Mouse (Mus musculus) spleen, postnatal 10 days (tissue): ENCODE measurements around the gene Acer1.

ENCODE experiments used
- DNase-seq, 2 experiments: peaks; one replicate each; pipeline ENCODE4 v3.0.0; 2021 to 2022; ENCODE audit warnings: low spot score in 2 of 2

The Acer1 gene

DNA sequence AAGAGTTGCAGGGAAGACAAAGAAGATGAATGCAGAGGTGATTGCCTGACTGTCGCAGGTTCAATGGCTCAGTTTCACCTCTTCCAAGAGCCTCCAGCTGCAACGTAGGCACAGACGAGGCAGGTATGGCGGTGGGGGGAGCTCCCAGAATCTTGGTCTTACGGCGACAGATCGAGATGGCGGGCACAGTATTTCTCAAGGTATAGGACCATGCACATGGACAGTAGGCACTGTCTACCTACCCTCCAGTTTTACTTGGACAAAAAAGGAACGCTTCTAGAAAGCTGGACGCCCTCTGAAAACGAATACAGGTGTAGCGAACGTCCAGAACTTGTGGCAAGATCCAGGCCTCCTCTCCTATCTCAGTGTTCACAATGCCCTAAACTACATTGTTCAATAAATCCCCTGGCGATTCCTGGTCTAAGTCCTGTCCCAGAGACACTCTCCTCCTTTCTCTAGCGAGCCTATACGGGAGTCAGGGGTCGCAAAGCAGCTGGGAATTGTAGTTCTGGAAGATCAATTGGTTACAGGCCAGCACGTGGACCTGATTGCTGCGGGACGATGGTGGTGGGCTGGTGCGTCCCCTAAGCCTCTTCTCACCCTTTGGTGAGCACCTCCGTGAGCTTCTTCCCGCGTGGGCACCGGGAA lies 7.7 kb upstream of the Acer1 start:
- DNase-seq = peak in 1 of 2 experiments; percentile 33

DNA sequence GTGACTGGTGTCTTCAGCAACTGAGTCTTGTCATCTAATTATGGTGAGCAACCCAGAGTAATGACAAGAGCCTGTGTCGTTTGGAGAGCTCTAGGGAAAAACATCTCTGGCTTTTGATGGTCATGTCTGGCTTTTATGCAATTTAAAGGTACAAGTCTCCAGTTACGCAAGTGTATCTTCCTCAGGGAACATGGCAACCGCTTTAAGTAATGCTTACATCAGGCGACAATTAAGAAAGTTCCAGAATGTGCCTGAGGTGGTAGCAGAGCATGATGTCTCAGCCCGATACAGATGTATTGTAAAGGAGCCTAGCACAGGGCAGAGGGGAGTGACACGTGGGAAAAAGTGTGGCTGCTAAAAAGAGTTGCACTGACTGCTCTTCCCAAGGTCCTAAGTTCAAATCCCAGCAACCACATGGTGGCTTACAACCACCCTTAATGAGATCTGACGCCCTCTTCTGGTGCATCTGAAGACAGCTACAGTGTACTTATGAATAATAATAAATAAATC lies 7.0 kb upstream of the Acer1 start:
- peak in 1 of 2 experiments; percentile 12 for DNase-seq

DNA sequence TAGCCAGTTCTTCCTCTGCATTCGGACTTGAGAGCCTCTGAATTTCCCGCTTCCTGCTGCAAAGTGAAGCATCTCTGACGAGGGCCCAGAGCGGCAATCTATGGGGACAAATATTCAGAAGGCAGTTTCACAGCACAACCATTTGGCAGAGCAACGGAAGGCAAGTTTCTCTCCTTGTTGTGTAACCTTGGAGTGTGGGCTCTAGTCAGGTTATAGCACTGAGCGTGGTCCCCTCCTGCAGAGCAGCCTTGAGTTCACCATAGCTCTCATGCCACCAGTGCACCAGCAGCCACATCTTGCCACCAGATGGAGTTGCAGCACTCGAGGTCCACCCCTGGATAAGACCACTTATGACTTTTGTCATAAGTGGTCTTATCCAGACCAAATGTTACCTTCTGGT lies 6.5 kb upstream of the Acer1 start:
- DNase-seq = peak in 1 of 2 experiments; percentile 20

DNA sequence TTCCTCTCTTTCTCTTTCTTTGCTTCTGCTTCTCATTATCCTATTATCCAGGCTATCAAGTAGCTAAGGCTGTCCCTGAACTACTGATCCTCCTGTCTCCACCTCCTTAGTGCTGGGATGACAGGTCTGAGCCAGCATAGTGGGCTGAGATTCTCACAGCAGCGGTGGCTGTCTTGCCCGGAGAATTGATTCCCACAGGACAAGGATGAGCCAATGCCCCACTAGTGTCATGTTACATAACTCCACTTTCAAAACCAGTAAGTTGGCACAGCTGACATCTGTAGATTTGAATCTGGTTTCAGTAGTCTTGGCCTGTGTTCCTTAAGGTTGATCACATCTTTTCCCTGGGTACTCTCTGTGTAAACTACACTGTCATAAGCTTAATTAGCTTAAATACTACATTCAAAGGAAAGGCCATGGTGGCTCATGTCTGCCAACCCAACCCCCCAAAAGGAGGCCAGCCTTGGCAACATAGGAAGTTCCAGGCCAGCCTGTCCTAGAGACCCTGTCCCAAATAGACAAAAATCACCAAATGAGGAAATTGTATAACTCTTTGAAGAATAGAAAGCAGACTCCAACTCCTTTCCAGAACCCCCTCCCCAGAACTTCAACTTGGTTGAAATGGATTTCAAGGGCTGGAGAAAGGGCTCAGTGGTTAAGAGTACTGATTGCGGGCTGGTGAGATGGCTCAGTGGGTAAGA lies 4.3 kb upstream of the Acer1 start:
- DNase-seq = peak in 1 of 2 experiments; percentile 4

DNA sequence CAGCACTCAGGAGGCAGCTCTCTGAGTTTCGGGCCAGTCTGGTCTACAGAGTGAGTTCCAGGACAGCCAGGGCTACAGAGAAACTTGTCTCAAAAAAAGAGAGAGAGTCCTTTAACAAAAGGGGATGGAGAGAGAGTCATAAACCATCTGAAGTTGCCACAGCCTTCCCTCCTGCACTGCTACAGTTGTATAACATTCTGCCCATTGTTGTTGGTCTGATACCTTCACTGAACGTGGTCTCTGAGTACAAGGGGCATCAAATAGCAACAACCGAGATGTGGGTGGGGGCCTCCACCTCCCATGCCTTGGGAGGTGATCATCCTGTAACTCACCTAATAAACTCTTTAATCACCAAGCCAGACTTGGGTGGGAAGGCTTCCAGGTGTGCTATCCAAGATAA lies 3.7 kb upstream of the Acer1 start:
- peak in 1 of 2 experiments; percentile 2 for DNase-seq

DNA sequence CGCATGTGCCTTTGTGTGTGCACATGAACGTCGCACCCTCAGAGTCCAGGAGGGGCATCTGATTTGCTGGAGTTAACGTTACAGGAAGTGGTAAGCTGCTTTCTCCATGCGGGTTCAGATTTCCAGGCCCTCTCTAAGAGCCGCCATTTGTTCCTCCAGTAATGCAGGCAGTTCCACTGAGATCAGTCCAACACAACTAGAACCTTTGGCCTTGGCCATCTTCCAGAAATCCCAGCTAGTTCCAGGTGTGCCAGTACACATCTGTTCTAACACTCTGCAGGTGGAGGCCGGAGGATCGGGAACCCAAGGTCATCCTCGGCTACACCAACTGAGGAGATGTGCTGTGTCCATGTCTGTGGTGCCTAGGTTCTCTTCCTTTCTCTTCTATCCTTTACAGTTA lies 3.0 kb upstream of the Acer1 start:
- DNase-seq = no peak

DNA sequence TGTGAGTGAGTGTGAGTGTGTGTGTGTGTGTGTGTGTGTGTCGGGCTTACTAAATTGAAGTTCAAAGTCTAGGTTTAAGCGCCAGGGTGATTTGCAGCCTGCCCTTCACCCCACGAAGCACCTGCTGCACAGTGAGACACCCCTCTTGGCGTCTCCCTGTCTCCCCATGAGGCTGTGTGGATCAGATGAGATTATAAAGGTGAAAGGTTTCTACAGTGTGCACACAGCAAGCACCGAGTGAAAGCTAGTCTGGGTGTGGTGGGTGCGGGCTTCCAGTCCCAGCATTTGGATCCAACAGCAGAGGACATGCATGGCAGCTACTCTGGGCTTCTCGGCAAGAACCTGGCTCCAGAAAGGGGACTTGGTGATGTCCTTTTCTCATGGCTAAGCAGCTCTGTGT lies 877 bp downstream of the Acer1 start:
- DNase-seq = no peak

DNA sequence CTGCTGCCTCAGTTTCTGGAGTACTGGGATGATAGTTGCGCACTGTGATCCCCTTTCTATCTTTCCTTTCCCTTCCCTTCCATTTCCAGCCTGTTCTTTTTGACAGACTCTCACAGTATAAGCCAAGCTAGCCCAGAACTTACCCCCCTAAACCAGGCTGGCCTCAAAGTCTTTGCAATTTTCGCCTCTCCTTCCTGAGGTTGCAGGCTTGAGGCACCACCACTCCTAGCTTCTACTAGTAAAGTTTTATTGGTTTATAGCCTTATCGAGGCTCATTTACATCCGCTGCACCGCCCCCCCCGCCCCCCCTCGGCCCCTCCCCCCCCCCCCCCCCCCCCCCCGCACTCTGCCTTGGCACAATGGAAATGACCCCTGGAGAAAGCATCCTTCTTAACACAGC lies 2.4 kb downstream of the Acer1 start:
- no peak for DNase-seq

DNA sequence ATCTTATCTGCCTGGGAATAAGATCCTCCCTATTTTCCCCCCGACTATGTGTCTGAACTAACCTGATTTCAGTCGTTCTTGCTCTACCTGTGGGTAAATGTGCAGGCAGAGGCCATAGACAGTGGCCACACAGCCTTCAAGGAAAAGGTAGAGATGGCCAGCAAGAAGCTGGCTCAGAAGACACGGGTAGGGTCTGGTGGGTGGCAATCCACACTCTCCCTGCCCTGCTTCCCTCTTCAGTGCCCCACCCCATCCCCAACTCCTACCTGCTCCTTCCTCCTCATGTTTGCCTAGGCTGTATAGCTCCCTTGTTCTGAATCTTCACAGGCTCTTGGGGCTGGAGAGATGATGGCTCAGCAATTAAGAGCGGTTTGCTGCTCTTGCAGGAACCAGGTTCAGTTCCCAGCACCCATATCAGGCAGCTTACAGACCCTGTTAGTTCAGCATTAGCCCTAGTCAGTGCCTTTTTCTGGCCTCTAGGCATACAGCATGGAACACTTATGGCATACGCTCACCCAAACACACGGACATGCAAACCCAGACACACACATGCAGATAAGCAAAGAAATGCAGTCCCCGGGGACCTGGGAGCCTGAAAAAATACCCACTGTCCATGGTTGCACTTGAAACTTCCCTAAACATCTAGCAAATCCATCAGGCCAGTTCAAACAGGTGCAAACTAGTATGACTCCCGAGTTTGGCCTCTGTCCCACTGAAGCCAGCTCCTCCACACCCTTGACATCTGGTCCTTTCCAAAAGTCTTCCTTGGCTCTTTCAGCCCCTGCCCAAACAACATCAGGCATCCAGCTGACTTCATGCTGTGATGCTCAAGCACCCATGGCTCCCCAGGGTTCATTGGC lies 5.2 kb downstream of the Acer1 start:
- DNase-seq = no peak

DNA sequence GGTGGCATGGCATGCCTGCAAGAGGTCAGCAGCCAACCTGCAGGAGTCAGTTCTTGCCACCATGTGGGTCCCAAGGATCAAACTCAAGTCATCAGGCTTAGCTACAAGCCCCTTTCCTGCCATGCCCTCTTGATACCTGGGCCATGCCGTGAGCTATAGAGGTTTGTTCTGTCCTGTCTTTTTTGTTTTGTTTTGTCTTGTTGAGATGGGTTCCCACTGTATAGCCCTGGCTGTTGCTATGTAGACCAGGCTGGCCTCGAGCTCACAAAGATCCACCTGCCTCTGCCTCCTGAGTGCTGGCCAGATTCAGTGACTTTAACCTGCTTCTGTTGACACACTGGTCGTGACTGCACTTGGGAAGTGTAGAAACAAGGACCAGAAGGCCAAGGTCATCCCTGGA lies 6.5 kb downstream of the Acer1 start:
- DNase-seq = no peak

DNA sequence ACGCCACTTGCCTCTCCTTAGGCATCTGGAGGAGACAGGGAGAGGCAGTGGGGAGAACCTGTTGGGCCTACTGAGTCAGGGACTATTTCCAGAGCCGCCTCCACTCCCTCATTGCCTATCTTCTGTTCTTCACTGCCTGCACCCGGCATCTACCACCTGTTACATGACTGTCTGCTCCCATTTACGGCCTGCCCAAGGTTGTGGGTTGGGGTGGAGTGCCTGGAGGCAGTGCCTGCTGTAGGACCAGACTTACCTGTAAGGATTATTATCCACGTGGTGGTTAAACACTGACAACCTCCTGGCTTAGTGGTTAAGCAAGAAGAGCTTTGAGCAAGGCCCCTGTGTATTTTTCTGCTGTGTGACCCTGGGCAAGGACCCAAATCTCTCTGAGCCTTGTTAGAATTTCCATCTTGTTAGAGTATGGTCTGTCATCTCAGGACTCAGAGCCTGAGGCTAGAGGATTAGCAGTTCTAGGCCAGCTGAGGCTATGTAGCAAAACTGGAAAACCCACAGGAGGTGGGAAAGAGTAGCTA lies 7.2 kb downstream of the Acer1 start:
- no peak for DNase-seq

DNA sequence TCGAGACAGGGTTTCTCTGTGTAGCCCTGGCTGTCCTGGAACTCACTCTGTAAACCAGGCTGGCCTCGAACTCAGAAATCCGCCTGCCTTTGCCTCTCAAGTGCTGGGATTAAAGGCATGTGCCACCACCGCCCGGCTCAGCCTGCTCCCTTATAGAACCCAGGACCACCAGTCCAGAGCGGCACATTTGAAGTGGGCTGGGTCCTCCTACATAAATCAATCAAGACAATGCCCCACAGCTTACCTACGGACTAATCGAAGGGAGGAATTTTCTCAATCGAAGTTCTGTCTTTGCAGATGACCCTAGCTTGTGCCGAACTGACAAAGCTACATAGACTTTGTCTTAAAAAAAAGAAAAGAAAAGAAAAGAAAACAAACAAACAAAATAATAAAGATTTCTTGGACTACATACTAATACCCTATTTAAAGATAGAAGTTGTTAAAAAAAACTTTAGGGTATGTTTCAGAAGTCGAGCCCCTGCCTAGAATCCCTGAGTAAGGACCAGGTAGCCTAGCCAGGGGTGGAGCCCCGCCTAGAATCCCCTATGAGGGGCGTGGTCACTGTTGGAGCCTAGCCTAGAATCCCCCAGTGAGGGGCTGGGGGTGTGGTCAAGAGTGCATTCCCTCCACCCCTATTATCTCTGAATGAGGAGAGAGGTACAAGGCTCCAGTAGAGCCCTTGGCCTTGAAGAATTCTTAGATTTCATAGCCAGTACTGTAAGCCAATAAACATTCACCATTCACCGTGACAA lies 7.8 kb downstream of the Acer1 start:
- DNase-seq = no peak

DNA sequence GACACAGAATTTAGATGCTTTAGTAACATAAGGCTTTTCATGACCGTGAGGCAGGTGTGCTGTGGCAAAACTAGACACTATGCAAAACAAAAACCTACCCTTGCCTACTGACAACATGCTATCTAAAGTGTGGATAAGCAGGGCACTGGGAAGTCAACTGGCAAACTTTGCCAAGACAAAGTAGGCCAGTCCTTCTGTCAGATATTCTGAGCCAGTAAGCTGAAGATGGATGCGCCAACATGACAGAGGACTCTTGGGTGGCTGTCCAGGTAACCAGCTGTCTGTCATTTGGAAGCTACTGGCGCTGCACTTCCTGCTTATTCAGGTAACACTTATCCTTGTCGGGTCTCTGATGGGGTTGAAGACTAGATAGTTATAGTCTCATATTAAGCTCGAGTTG lies 11.8 kb downstream of the Acer1 start:
- no peak for DNase-seq

DNA sequence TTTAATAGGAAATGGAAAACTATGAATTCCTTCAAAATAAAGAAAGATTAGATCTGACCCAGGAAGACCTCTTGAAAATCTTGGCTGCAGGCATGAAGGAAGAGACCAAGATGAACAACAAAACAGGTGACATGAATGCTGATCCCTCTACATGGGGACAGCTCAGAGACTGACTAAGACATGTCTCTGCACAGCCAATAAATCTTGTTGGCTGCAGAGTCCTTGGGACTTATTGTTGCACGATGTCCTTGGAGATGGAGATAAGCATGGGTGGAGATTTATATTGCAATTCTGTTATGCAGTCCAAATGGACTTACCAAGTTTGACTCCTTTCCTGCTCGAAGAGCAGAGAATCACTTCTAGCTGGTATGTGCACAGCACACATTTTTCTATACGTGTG lies 12.6 kb downstream of the Acer1 start:
- DNase-seq = no peak

DNA sequence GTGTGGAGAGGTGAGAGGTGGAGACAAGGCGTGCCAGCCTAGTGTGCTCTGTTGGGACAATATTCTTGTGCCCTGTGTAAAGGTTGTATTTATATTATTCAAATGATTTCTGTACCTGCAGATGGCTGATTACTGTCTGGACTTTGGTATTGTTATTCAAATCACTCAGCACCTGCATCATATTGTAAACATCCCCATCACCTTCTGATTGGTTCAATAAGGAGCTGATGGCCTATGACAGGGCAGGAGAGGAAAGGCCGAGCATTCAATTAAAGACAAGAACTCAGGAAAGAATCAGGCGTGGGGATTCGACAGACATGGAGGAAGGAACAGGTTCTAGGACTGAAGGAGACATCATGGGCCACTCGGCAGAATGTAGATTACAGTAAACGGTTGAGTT lies 18.3 kb downstream of the Acer1 start:
- DNase-seq = no peak

DNA sequence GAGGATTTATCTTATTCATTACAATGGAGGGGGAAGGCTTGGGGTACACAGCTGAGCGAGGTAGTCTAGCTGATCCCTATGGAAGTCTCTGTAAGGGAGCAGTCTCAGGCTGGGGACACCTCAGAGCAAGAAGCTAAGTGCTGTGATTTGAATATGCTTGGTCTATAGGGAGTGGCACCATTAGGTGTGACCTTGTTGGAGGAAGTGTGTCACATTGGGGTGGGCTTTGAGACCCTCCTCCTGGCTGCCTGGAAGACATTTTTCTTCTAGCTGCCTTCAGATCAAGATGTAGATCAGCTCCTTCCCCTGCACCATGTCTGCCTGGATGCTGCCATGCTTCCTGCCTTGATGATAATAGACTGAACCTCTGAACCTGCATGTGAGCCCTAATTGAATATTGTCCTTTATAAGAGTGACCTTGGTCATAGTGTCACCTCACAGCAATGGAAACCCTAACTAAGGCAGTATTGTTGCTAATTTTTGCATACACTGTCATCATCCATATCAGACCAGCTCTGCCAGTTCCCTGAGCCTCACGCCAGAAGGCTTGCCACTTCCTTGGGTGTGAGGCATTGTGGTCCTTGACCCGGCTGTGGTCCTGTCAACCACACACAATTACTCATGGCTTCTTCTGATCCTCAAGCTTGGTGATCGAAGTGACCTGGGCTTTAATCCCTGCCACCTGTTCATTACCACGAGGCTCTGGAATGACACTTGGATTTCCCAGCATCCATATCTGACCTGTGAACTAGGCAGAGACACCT lies 19.1 kb downstream of the Acer1 start:
- no peak for DNase-seq

DNA sequence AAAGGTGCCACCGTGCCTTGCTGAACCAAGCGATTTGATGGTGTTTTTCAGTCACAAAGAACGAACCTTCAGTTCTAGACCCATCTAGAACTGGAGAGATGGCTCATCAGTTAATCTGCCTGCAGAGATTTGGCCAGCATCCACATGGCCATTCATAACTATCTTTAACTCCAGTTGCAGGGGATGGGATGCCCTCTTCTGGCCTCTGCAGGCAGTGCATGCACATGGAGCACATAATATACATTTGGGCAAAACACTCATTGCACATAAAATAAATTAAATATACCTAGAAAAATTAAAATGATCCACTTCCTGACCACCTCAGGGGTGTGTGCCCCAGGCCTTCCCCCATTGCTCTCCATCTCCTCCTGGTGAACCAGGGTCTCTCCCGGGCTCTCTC lies 20.0 kb downstream of the Acer1 start:
- DNase-seq = no peak

DNA sequence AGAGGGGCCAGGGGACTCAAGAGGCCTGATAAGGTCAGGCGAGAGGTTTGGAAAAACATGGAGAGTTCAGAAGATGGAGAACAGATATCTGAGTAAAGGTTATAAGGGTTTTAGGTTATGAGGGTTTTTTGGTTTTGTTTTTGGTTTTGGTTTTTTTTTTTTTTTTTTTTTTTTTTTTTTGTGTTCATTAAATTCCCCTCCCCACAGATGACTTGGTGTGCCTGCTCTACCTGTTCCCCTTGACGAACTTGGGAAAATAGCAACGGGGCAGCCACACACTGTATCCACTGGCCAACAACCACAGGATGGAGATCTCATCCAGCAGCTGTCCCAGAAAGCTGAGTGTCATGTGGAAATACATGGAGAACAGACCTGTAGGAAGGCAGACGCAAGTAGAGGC lies 23.3 kb downstream of the Acer1 start:
- DNase-seq = no peak

DNA sequence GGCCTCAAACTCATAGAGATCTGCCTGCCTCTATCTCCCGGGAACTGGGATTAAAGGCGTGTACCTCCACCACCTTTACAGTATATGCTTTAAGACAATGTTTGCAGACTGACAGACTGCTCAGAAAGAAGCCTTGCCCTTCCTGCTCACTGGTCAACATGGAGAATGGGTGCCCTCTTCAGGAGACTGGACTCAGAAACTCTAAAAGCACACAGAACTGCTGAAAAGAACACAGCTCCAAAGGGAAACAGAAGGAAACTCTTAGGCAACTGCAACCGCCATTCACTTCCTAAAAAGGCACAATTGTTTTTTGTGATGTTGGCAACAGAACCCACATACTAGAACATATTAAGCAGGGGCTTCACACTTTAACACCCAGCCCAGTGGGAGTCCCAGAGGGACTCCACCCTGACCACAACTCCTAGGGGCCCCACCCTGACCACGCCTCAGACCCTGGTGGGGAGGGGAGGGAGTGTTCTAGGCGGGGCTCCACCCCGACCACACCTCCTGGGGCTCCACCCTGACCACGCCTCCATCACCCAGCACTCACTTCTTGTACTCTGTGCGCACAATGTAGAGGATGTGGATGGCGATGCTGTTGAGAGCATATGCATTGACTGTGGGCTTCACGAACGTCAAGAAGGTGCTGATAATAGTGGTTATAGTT lies 24.0 kb downstream of the Acer1 start:
- DNase-seq = peak; percentile 36 to 79

DNA sequence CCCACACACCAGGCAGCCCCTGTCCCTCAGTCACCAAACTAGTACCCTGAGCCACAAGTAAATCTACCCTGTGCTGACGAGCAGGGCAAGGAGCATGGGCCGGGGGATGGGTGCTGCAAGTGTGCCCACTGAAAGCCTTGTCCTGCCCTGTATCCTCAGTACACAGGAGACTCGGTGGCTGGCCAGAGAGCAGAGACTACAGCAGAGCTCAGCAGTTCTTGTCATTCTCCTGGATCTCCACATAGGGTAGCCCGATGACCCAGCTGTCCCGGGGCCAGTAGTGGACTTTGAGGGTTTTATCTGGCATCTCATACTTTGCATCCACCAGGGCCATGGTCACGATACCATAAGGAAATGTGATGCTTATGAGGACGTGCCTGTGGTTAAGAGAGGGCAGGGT lies 27.1 kb downstream of the Acer1 start:
- no peak for DNase-seq
